Mouse (Mus musculus): ENCODE results near the gene Gm4553.
"Not testable (repeated sequence)": the region's sequence is repeated elsewhere in the genome, so short reads cannot be mapped to it uniquely, and the experiment has no call there.

Gene Gm4553

GRCm38 (mm10) chr7:142165639-142166038, at the start of gene Gm4553:
Gene Gm4553 (minus strand): TSS chr7:142165739.
- not testable (repeated sequence) for DNase-seq (ENCODE audit: low read depth, low spot score)

DNA sequence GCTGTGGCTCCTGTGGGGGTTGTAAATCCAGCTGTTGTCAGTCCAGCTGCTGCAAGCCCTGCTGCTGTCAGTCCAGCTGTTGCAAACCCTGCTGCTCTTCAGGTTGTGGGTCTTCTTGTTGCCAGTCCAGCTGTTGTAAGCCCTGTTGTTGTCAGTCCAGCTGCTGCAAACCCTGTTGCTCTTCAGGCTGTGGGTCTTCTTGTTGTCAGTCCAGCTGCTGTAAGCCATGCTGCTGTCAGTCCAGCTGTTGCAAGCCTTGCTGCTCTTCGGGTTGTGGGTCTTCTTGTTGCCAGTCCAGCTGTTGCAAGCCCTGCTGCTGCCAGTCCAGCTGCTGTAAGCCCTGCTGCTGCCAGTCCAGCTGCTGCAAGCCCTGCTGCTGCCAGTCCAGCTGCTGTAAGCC, 46.6 kb upstream of the Gm4553 start:
- not testable (repeated sequence) for DNase-seq (ENCODE audit: low read depth, low spot score)

DNA sequence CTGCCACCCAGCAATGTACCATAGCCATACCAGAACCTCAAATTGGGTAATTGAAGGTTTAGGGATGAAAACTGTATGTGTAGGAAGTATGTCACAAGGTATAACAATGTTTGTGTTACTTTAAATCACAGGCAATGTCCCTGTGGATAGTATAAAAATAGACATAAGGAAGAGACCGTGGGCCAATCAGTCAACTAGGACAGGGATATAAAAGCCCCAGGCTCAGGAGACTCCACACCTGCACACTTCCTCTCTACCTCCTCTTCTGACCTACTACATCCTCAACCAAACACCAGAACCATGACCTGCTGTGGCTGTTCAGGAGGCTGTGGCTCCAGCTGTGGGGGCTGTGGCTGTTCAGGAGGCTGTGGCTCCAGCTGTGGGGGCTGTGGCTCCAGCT, 46.0 kb upstream of the Gm4553 start, which contains the start of gene Gm7579:
Gm7579 (plus strand) TSS at position 301 of the 400 bp plus-strand sequence.
- no peak for DNase-seq (ENCODE audit: low read depth, low spot score)

- not testable (repeated sequence) for DNase-seq (ENCODE audit: low read depth, low spot score)
These were observed 41.4 kb upstream of the Gm4553 start for GRCm38 (mm10) chr7:142206891-142207290.

DNA sequence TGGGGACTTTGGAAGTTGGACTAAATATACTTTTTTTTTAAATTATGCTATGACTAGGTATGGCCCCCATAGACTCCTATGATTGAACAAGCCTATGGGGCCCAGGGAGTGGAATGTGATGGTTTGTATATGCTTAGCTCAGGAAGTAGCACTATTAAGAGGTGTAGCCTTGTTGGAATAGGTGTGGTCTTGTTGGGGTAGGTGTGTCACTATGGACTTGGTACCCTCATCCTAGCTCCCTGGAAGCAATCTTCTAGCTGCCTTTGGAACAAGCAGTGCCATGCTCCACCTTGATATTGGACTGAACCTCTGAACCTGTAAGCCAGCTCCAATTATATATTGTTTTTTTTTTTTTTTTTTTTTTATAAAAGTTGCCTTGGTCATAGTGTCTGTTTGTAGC, 39.9 kb upstream of the Gm4553 start:
- DNase-seq (ENCODE audit: low read depth, low spot score): no peak

GRCm38 (mm10) chr7:142201064-142201463, 35.5 kb upstream of the Gm4553 start, which contains the start of gene Krtap5-3:
Gene Krtap5-3 (plus strand): TSS chr7:142201364.
- DNase-seq (ENCODE audit: low read depth, low spot score): no peak

DNA sequence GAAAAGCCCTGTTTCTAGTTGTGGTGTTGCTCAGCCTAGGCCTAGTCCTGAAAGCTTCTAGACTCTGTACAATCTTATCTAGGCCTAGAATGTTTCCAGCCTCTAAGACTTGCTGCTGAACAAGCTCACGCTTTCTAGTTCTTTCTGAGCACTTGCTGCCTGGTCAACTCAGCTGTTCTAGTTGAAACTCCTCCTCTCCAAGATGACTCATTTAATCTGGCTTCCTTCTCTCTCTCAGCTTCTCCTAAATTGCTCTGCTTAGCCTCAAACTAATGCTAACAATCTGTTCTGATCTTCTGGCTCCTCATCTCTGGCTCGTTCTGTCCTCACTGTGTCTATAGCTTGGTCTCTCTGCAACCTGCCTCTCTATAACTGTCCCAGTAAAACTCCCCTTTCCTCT, 33.2 kb upstream of the Gm4553 start:
- DNase-seq (ENCODE audit: low read depth, low spot score): no peak

- DNase-seq (ENCODE audit: low read depth, low spot score): no peak
These were observed 24.8 kb upstream of the Gm4553 start, which contains the start of gene Gm10153 for GRCm38 (mm10) chr7:142190289-142190688. Gene Gm10153 (minus strand): TSS chr7:142190389.

GRCm38 (mm10) chr7:142188156-142188555, 22.6 kb upstream of the Gm4553 start:
- no peak for DNase-seq (ENCODE audit: low read depth, low spot score)

DNA sequence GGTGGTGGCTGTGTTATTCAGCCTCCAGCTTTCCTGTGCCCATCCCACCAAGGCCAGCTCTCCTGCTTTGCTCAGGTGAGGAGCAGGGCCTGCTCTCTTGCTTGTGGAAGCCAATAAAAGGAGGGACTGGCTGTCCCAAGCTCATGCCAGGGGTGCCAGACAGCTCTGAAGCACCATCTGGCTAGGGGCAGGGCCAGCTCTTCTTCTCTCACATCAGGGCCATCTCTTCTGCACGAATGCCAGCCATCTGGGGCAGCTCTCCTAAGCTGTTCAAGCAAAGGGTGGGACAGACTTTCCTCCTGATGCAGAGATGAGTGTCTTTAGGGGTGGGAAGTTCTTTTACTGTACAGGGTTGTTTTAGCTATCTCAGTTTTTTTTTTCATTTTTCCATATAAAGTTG, 15.5 kb upstream of the Gm4553 start:
- DNase-seq (ENCODE audit: low read depth, low spot score): no peak

DNA sequence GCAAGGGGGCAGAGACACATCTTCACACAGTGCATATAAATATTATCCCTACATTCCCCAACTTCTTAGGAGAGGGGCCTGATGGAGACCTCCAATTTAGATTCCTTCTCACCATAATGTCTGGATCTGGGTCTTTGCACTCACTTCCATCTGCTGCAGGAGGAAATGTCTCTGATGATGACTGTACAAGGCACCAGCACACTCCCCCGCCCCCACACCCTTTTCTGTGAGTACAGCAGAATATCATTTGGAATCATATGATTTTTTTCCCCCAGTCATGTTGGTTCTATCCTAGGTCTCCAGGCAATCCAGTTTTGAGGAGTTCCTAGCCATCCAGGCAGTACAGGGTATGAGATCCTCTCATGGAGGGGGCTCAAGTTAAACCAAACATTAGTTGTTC, 13.1 kb upstream of the Gm4553 start:
- no peak for DNase-seq (ENCODE audit: low read depth, low spot score)

- DNase-seq (ENCODE audit: low read depth, low spot score): not testable (repeated sequence)
These were observed 10.4 kb upstream of the Gm4553 start, which contains the start of gene Krtap5-2 for GRCm38 (mm10) chr7:142175905-142176304. Gene Krtap5-2 (minus strand): TSS chr7:142176005.

DNA sequence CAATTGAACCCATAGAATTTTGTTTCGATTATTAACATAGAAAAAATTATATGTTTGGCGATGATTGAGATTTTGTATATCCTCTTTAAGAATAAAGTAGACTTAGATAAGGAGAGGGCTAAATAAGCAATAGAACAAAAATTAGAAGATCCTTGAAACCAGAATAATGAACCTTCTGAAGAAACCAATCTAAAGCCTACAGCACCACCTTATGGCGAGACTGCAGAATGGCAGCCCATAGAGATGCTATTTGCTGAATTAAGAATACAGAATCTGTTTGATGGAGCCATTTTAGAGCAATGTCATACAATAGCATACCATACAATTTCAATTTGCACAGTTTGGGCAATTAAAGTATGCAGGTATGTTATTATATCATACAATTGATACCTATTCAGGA, 4.3 kb upstream of the Gm4553 start:
- peak; percentile 34 for DNase-seq (ENCODE audit: low read depth, low spot score)

DNA sequence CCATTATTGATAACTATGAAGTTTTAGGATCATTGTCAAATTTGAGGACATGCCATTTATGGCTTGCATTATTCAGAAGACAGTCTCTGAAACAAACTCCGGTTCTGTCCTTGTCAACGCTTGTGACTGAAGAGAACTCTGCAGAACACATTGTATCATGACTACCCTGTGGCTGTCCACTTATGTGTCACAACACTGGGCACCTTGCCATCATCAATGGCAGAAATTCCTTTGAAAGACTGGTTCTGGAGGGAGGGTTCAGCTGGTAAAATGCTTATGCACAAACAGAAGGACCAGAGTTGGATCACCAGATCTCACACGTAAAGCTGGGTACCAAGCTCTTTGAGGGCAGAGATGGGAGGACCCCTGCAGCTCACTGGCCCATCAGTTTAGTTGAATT, 6.2 kb downstream of the Gm4553 start:
- DNase-seq (ENCODE audit: low read depth, low spot score): no peak

DNA sequence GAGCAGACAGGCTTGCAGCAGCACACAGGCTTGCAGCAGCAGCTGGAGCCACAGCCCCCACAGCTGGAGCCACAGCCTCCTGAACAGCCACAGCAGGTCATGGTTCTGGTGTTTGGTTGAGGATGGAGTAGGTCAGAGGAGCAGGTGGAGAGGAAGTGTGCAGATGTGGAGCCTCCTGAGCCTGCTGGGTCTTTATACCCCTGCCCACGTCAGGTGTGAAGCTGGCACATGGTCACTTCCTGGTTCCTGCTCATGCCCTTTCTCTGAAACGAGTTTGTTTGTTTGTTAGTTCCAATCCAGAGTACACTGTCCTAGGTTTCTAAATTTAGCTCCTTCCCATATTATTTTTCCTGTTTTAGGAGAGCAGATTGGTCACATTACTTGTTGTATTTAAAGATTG, 8.5 kb downstream of the Gm4553 start, which contains the start of gene Gm29735:
Gm29735 (minus strand) TSS at position 101 of the 400 bp plus-strand sequence.
- not testable (repeated sequence) for DNase-seq (ENCODE audit: low read depth, low spot score)

GRCm38 (mm10) chr7:142155308-142155707, 10.2 kb downstream of the Gm4553 start:
- DNase-seq (ENCODE audit: low read depth, low spot score): no peak

- no peak for DNase-seq (ENCODE audit: low read depth, low spot score)
These were observed 13.3 kb downstream of the Gm4553 start for GRCm38 (mm10) chr7:142152191-142152590.

GRCm38 (mm10) chr7:142148633-142149032, 16.9 kb downstream of the Gm4553 start:
- DNase-seq (ENCODE audit: low read depth, low spot score): no peak

DNA sequence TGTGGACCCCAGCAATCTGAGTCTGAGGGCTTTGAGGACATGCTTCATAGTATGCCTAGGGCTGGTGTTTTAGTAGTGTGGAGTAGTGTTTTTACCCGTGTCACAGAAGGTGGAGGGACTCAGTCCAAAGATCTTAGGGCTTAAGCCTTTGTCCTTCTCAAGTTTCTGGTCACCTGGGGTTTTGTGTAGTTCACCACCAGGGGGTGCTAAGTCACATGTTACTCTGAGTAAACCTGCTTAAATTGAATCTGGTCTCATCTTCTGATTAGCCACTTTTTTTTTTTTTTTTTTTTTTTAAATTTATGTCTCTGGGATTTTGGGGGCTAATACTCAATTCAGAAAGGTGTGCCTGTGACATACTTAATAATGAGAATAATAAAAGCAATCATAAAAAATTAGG, 19.5 kb downstream of the Gm4553 start:
- peak; percentile 66 for DNase-seq (ENCODE audit: low read depth, low spot score)

DNA sequence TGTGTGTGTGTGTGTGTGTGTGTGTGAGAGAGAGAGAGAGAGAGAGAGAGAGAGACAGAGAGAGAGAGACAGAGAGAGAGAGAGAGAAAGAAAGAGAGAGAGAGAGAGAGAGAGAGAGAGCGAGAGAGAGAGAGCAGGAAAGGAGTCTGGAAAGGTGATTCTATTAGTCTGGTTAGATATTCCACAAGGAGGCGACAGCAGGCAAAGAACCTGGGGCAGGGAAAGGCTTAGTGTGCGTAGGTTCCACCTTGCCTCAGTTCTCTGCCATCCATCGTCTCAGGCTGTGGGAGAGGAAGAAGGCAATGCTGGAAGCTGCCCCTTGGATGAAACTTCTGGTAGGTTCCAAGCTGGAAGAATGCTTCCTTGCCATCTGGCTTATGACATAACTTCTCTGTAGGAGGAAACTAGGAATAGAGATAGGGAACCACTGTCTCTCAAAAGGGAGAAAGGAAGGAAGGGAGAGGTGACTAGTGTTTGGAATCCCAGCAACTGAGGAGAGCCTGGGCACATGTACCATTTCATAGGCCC, 20.1 kb downstream of the Gm4553 start:
- no peak for DNase-seq (ENCODE audit: low read depth, low spot score)

- DNase-seq (ENCODE audit: low read depth, low spot score): no peak
These were observed 21.0 kb downstream of the Gm4553 start, which contains the start of gene Gm45337 for GRCm38 (mm10) chr7:142144507-142144906. Gene Gm45337 (minus strand): TSS chr7:142144607.

DNA sequence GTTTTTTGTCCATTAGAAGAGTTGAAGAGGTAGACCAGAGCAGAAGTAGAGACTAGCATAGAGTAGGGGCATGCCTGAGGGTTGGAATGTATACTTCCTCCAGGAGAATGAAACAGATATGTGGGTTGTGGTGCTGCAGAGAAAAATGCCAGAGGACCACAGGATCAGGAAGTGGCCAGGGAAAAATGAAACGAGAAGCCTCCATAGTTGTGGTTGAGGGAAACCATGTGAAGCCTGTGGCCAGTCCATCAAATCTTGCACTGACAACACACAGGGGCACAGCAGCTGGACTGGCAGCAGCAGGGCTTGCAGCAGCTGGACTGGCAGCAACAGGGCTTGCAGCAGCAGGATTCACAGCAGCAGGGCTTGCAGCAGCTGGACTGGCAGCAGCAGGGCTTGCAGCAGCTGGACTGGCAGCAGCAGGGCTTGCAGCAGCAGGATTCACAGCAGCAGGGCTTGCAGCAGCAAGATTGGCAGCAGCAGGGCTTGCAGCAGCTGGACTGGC, 22.0 kb downstream of the Gm4553 start:
- DNase-seq (ENCODE audit: low read depth, low spot score): not testable (repeated sequence)

DNA sequence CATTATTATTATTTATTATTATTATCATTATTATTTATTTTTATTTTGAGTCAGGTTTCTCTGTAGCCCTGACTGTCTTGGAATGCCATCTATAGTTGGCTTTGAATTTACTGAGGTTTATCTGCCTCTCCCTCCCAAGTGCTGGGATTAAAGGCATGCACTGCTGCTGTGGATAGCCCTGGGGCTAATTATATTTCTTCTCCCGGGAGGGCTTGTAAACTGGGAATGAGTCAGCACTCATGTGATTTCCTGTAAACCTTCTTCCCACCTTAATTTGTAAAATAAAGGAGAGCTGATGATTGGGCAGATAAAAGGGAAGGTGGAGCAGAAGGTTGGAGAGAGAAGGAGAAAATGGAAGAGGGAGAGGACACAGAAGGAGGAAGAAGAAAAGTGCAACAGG, 24.8 kb downstream of the Gm4553 start:
- no peak for DNase-seq (ENCODE audit: low read depth, low spot score)
